Mouse (Mus musculus) Patski (cell line): ENCODE data around the gene Dnajc8. TPM values are rescaled to one million over a fixed set of nuclear protein-coding genes. Genes with fewer than 3 reads are reported as not detected.

Source experiments
- ATAC-seq: fragments of 100-300 bp; one replicate; pipeline ENCODE4 v1.8.0; 2021
- CTCF ChIA-PET: fragments of 350-600 bp; sonication (Branson Sonifier 250); formaldehyde crosslinking; loops from one replicate; lab custom pipeline; 2022; ENCODE audit warnings: inconsistent platforms; lab: Charles Lee
- POLR2A ChIA-PET: fragments of 350-600 bp; sonication (Branson Sonifier 250); formaldehyde crosslinking; loops from one replicate; lab custom pipeline; 2022; ENCODE audit warnings: antibody characterized with exemption, inconsistent platforms; lab: Charles Lee
- DNase-seq: peaks from one replicate; pipeline ENCODE4 v3.0.0-alpha.2; 2011; ENCODE audit warnings: low read depth, low spot score
- H3K27me3 ChIP-seq: fragments of 371-371 bp; one replicate; pipeline ENCODE4 v1.5.1; 2021
- CTCF ChIP-seq: fragments of 100-300 bp; IDR thresholded peaks from one replicate; pipeline ENCODE4 v1.5.1; 2021
- in situ Hi-C: fragments of 300-500 bp; cut with MboI; formaldehyde crosslinking; loops from 3 replicates; pipeline ENCODE4 v1.11.1; 2018; ENCODE audit warnings: low pct_unique_long_range_greater_than_20kb, mixed read lengths
- polyA plus RNA-seq: library from polyadenylated mRNA; unstranded; gene quantifications from one replicate; pipeline ENCODE4 v1.2.3, GENCODE M21; 2021

Dnajc8 gene
- polyA plus RNA-seq, 1 experiment from 2014 or later = 149 TPM

DNA sequence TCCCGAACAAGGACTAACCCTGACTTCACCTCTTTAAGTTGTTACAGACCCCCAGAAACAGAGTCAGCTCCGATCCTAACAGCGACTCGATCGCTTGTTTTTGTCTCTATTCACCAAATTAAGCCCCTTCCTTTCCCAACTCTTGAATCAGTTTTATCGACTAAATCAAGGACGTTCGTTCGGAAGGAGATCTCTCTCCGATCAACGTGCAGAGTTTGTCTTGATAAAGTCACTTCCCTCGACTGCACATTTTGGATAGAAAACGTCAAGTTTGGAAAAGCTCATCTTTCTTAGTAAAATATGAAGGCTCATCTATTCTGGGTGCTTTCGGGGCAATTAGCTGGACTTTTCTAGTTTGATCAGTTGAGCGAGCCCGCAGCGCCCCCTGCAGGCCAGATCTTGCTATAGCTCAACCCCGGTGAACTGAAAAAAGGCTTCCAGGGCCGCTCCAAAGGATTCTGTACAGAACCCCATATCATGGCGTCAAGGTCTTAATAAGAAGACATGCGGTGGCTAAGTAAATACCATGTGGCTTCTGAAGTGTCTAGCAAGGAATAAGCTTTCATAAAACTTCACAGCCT lies 20.7 kb upstream of the Dnajc8 start:
- ChIA-PET POLR2A (interaction anchor here (0.7 to 2.0 kb wide), 4 partner anchors 13 to 245 kb away, joined by 3 to 8 read pairs (median 4); partner anchors contain the start of gene Med18), CTCF (interaction anchor here (0.8 to 2.8 kb wide), 17 partner anchors 9 to 218 kb away, joined by 3 to 19 read pairs (median 4); partner anchors contain the start of gene Med18)
- in situ Hi-C loops = loop anchor here (5.0 to 10.0 kb wide), 4 partner anchors 52 to 220 kb away; partner anchors contain the start of genes Med18, Phactr4 and Rcc1
- ATAC-seq = no peak
- DNase-seq = no peak
- H3K27me3 ChIP-seq = no peaks in the 10 kb centered on the region
- TF ChIP-seq CTCF = peak; percentile 82

DNA sequence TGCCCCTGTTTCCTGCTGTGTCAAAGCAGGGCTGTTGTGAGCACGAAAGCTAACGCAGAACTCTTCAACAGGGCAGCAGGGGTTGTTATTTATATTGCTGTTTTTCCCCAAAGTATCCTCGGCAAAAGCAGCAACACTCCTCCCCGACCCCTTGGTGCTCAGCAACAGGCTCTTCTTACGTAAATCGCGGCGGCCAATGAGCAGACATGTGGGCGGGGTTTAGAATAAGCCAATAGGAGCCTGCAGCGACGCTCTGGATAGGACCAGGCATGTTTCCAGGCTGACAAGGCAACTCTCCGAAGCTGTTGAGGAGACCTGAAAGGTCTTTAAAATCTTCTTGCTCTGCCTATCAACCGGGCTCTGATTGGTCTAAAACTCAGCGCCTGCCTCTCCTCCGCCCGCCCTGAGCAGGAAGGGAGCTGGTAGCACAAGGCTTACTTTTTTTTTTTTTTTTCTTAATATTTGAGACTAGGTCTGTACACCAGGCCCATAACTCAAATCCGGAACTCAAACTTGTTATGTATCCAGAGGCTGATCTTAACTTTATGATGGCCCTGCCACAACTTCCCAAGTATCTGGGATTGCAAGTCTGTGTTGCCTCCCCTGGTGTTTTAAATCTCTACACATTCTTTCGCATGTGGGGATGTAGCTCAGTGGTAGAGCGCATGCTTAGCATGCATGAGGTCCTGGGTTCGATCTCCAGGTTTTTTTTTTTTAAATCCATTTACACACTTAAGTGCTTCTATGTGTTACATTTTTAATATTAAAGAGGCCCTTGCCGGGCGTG lies 19.8 kb upstream of the Dnajc8 start:
- ChIA-PET POLR2A (interaction anchor here (0.6 to 1.7 kb wide), 2 partner anchors 12 to 94 kb away, joined by 3 to 5 read pairs; no protein-coding TSS in a partner anchor), CTCF (interaction anchor here (0.8 to 2.8 kb wide), 11 partner anchors 52 to 206 kb away, joined by 3 to 19 read pairs (median 4); partner anchors contain the start of gene Med18)
- no peak for TF ChIP-seq CTCF
- DNase-seq (no peak), ATAC-seq (peak; percentile 91)
- in situ Hi-C loops = loop anchor here (10.0 kb wide), 1 partner anchor 221 kb away; no protein-coding TSS in a partner anchor
- H3K27me3 ChIP-seq = no peaks in the 10 kb centered on the region

DNA sequence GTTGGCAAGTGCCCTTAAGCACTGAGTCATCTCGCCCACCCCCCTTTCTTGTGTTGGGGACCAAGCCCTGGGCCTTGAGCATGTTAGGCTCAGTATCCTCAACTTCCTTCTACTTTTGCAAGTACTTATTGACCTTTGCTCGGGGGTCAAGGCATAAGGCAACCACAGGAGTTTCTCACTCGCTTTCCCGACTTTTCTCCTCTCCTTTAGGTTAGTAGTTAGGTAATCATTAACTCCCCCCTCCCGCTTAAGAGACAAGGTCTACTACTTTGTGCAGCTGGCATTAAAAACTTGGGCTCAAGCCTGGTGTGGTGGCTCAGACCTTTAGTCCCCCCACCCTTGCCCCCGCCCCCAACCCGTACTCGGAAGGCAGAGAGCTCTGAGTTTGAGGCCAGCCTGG lies 17.3 kb upstream of the Dnajc8 start:
- ChIA-PET POLR2A (interaction anchor here (1.6 kb wide), 1 partner anchor 15 kb away, joined by 4 read pairs; the partner anchor contains the start of gene Atpif1), CTCF (no interaction called here)
- no peak for DNase-seq

DNA sequence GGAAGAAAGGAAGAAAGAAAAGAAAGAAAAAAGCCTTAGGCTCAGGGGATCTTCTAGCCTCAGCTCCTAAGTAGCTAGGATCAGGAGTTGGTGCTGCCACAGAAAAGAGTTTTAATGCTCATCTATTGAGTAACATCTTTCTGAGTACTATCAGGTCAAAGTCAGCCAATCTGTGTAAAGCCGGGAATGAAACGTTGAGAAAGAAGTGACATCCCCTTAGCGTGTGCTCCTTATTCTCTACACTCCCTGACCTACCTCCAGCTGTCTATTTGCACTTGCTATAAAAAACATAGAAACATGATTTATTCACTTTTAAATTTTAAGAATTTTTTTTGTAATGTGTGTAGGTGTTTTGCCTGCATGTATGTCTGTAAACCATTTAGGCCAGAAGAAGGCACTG lies 16.2 kb upstream of the Dnajc8 start:
- no peak for TF ChIP-seq CTCF
- in situ Hi-C loops = loop anchor here (10.0 kb wide), 1 partner anchor 224 kb away; no protein-coding TSS in a partner anchor
- ChIA-PET POLR2A (no interaction called here), CTCF (no interaction called here)
- no peaks in the 10 kb centered on the region for H3K27me3 ChIP-seq
- ATAC-seq (no peak), DNase-seq (no peak)

More for the DNA sequence above, 17.3 kb upstream of the Dnajc8 start:
- no peak for ATAC-seq
- TF ChIP-seq CTCF = no peak
- in situ Hi-C loops = loop anchor here (10.0 kb wide), 1 partner anchor 223 kb away; no protein-coding TSS in a partner anchor
- H3K27me3 ChIP-seq = no peaks in the 10 kb centered on the region

DNA sequence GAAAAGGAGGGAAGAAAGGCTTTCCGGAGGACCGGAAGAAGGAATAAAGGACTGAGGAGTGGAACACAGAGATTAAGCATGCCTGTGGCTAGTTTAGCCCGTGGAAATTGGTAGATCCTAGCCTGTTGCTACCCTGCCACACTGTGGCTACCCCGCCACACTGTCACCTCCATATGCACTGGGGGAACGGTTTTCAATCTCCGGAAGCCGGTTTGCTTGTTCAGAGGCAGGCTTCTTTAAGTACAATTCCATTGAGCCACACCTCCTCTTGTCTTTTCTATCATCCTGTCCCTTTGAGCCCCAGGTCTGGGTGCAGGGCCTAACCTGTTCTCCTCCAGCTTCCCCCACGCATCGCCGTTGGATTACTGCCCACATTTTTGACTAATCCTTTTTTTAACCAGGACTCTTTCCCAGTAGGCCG lies 11.0 kb upstream of the Dnajc8 start:
- no peak for ATAC-seq
- H3K27me3 ChIP-seq = no peaks in the 10 kb centered on the region
- CTCF ChIA-PET = interaction anchor here (0.6 kb wide), 1 partner anchor 10 kb away, joined by 3 read pairs; no protein-coding TSS in a partner anchor
- POLR2A ChIA-PET = interaction anchor here (0.8 kb wide), 1 partner anchor 27 kb away, joined by 3 read pairs; no protein-coding TSS in a partner anchor
- in situ Hi-C loops = no loop called here
- DNase-seq = no peak
- TF ChIP-seq CTCF = no peak

DNA sequence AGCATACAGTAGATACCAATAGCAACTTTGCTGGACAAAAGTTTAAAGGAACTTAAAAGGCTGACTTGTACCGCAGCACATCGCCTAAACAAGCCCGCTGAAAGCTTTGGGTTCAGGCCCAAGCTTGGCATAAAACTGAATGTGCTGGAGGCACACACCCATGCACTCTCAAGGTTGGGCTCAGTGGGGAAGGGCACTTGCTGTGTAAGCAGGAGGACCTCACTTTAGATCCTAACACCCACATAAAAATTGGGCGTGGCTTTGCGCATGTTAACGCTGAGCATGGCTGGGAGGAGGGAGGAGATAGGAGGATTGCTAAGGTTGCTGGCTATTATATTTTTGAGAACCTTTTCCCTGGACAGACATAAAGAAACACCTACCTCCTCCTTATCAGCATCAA lies 10.5 kb upstream of the Dnajc8 start:
- H3K27me3 ChIP-seq = no peaks in the 10 kb centered on the region
- DNase-seq (no peak), ATAC-seq (no peak)
- ChIA-PET POLR2A (interaction anchor here (0.8 kb wide), 1 partner anchor 27 kb away, joined by 3 read pairs; no protein-coding TSS in a partner anchor), CTCF (interaction anchor here (0.6 kb wide), 1 partner anchor 10 kb away, joined by 3 read pairs; no protein-coding TSS in a partner anchor)
- TF ChIP-seq CTCF = no peak
- in situ Hi-C loops = no loop called here

DNA sequence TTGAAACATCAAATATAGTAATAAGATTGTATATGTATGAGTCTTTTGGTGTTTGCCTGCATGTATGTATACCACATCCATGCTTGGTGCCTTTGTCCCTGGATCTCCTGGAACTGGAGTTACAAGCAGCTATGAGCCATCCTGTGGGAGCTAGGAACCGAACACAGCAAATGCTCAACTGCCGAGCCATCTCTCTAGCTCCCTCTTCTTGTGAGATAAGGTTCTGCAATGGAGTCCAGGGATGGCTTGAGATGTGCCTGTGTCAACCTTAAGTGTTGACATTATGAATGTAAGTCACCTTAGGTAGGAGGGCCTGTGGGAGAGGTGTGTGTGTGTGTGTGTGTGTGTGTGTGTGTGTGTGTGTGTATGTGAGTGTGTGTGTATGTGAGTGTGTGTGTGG lies 8.7 kb upstream of the Dnajc8 start:
- DNase-seq = no peak
- CTCF ChIA-PET = no interaction called here
- ATAC-seq = no peak
- in situ Hi-C loops = no loop called here
- POLR2A ChIA-PET = interaction anchor here (1.2 to 1.6 kb wide), 2 partner anchors 11 to 20 kb away, joined by 3 to 5 read pairs; no protein-coding TSS in a partner anchor
- TF ChIP-seq CTCF = no peak
- H3K27me3 ChIP-seq = no peaks in the 10 kb centered on the region

DNA sequence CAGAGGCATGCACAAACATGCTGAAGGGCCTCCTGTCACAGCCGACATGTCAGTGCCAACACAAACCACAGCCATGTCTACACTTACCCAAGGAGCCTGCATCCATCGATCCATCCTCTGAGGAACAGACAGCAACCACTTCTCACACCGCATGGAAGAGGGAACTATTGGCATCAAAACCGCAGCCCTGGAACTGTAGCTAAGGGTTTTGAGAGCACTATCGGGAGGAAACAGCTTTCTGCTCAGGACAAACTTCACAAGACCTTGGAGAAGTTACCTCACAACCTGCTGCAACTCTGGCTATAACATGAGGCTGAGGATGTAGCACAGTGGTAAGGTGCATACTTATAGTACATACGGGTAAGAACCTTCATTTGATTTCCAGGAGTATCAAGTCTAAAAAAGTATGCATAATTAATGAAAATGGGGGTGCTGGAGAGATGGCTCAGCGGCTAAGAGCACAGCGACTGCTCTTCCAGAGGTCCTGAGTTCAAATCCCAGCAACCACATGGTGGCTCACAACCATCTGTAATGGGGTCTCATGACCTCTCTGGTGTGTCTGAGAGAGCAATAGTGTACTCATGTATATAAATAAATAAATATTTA lies 7.3 kb upstream of the Dnajc8 start:
- in situ Hi-C loops = no loop called here
- ATAC-seq (no peak), DNase-seq (no peak)
- no peaks in the 10 kb centered on the region for H3K27me3 ChIP-seq
- TF ChIP-seq CTCF = no peak
- ChIA-PET CTCF (no interaction called here), POLR2A (interaction anchor here (0.6 to 1.6 kb wide), 3 partner anchors 12 to 116 kb away, joined by 3 to 5 read pairs (median 5); no protein-coding TSS in a partner anchor)

DNA sequence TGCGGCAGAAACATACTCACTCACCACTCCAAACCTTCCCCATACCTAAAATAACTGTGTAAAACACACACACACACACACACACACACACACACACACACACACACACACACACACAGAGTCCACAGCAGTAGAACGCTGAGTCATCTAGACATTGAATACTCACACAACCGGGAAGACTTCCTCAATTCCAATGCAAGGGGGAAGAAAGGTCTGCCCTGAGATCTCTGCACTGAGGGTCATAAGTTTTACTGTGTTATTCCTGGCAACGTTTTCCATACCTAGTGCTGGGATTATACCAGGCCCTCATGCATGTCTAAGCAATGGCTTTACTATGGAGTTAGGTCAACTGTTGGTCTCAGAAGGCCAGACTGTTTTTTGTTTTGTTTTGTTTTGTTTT lies 6.0 kb upstream of the Dnajc8 start:
- in situ Hi-C loops = no loop called here
- ATAC-seq (no peak), DNase-seq (no peak)
- TF ChIP-seq CTCF = no peak
- no peaks in the 10 kb centered on the region for H3K27me3 ChIP-seq
- ChIA-PET POLR2A (no interaction called here), CTCF (no interaction called here)
